Mouse (Mus musculus) liver, postnatal 0 days (tissue): ENCODE measurements around the gene Plpp3. TPM values are rescaled to one million over a fixed set of nuclear protein-coding genes. Genes with fewer than 3 reads are reported as not detected.

Source experiments
- ATAC-seq: fragments of 200-750 bp; cut with Nextera tagmentation; 2 replicates; pipeline ENCODE4 v1.8.0; 2017; ENCODE audit warnings: mild to moderate bottlenecking, moderate library complexity
- DNase-seq: peaks from one replicate; pipeline ENCODE4 v3.0.0-alpha.2; 2016
- H3K27ac ChIP-seq: fragments of 300-500 bp; sonication (generic); 2 replicates; pipeline ENCODE4 v1.5.1; 2014; ENCODE audit warnings: antibody characterized with exemption, moderate library complexity, mild to moderate bottlenecking, low read depth
- H3K27me3 ChIP-seq: fragments of 300-500 bp; sonication (generic); 2 replicates; pipeline ENCODE4 v1.6.1; 2014; ENCODE audit warnings: low read length, control low read depth, mixed read lengths; ENCODE audit not compliant: insufficient read depth
- H3K36me3 ChIP-seq: fragments of 300-500 bp; sonication (generic); replicated peaks from 2 replicates; pipeline ENCODE4 v1.6.1; 2014; ENCODE audit warnings: mild to moderate bottlenecking, control low read depth, low read length, moderate library complexity, mixed read lengths; ENCODE audit not compliant: insufficient read depth
- H3K4me1 ChIP-seq: fragments of 300-500 bp; sonication (generic); 2 replicates; pipeline ENCODE4 v1.6.1; 2014; ENCODE audit warnings: antibody characterized with exemption, mild to moderate bottlenecking, control low read depth; ENCODE audit not compliant: insufficient read depth
- H3K4me2 ChIP-seq: fragments of 300-500 bp; sonication (generic); 2 replicates; pipeline ENCODE4 v1.6.1; 2014; ENCODE audit warnings: low read depth, mild to moderate bottlenecking, low read length, moderate library complexity, mixed read lengths
- H3K4me3 ChIP-seq: fragments of 300-500 bp; sonication (generic); 2 replicates; pipeline ENCODE4 v1.5.1; 2014; ENCODE audit warnings: low read depth, low read length
- H3K9ac ChIP-seq: fragments of 300-500 bp; sonication (generic); replicated peaks from 2 replicates; pipeline ENCODE4 v1.6.1; 2014; ENCODE audit warnings: mild to moderate bottlenecking, moderate library complexity
- H3K9me3 ChIP-seq: fragments of 300-500 bp; sonication (generic); 2 replicates; pipeline ENCODE4 v1.6.1; 2016; ENCODE audit warnings: mild to moderate bottlenecking, control low read depth, low read length, mixed read lengths
- CTCF ChIP-seq: sonication (generic); IDR thresholded peaks from 2 replicates; pipeline ENCODE4 v1.5.1; 2016; ENCODE audit warnings: antibody characterized with exemption, low read depth
- EP300 ChIP-seq: IDR thresholded peaks from 2 replicates; pipeline ENCODE4 v1.6.1; 2016; ENCODE audit warnings: antibody characterized with exemption, low read depth, mild to moderate bottlenecking
- WGBS: fragments of 180-500 bp; shearing (Covaris S2); extraction: QIAGEN DNeasy Blood & Tissue Kit; methylation state at CpG from one replicate; pipeline ENCODE4 v1.1.7; 2014; ENCODE audit not compliant: insufficient replicate concordance; 5-methylcytosine and 5-hydroxymethylcytosine counted together
- polyA plus RNA-seq: library from polyadenylated mRNA; unstranded; fragments of >200 nt; fragmentation: Nextera tagmentation; extraction: Ambion mirVana; gene quantifications from 2 replicates; pipeline ENCODE4 v1.2.1, GENCODE M21; 2015

Gene Plpp3
- polyA plus RNA-seq, 1 experiment from 2014 or later = 62.4 TPM

- Histone ChIP-seq H3K4me1 (0 out of 2 replicates have a peak, but pooled peaks cover 3% of the 10 kb centered on the region), H3K4me3 (no peak overlapping the region), H3K27ac (no peak overlapping the region), H3K9ac (no peak overlapping the region), H3K4me2 (no peak overlapping the region), H3K27me3 (no peaks in the 10 kb centered on the region), H3K9me3 (no peaks in the 10 kb centered on the region), H3K36me3 (no peaks in the 10 kb centered on the region)
- ATAC-seq (no peak), DNase-seq (no peak)
- WGBS = 68% methylated on average over 4 of the region's 4 CpGs
- TF ChIP-seq EP300 (no peak), CTCF (no peak)
Measured at GRCm38 (mm10) chr4:105254365-105254764, 97.2 kb downstream of the Plpp3 start.

DNA sequence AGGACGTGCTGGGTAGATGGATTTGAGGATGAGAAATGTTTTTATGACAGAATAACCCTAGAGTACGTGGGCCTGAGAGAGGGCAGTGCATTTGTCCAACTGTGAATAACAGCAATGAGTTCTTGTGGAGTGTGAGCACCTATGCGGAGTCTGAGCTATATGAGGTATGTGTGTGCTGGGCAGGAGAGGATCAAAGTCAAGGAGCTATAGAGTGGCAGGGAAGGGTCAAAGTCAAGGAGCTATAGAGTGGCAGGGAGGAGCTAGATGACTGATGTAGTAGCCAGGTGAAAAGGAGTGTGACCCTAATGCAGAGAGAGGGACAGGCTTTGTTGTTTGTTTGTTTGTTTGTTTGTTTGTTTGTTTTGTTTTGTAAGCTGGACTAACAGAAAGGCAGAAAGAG lies 98.0 kb downstream of the Plpp3 start:
- no peak overlapping the region for H3K27ac ChIP-seq
- 74% methylated on average over 3 of the region's 3 CpGs for WGBS
- ATAC-seq = no peak

DNA sequence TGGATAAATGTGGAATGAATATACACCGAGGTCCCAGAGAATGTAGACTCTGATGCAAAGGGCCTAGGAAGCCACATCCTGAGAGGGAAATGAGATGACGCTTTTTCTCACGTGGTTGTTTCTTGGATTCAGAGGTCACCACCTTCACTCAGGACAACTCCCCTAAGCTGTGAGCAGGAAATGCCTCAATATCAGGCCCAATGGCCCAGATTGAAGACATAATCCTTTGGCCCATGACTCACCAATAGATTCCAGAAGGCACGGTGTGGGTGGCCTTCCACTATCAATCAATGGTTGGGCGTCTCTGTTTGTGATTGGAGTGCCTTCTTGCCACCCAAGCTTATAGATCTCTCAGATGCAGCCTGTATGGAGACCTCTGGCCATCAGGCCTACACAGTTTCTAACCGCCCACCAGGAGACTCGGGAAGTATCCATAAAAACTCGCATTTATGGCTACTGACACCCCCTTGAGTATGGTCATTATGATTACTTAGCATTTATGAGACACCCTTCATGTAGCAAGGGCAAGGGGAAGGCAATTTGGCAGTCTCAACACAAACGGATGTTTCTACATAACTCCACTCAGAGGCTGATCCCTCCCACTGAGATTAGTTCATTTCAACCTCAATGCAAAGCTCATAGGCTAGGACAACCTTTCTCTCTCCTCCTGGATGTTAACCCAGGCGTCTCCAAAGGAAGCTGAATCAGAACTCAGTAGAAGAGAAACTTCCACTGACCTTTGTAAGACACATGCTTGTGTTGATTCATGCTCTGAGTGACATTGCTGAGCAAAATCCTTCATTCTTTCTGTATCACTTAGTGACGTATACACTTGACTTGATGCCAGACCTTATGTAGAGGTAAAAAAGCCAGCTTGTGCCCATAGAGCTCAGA lies 100.8 kb downstream of the Plpp3 start:
- peak; percentile 31; the same call in 1 of the 2 replicates for TF ChIP-seq EP300
- TF ChIP-seq CTCF = no peak
- no peak for DNase-seq
- no peak overlapping the region for H3K4me3 ChIP-seq
- 59% methylated on average over 11 of the region's 11 CpGs for WGBS
- no peaks in the 10 kb centered on the region for H3K36me3 ChIP-seq
- no peak overlapping the region for H3K4me2 ChIP-seq
- no peak overlapping the region for H3K27ac ChIP-seq
- H3K27me3 ChIP-seq = no peaks in the 10 kb centered on the region
- H3K9ac ChIP-seq = no peak overlapping the region
- peak; percentile 62 for ATAC-seq
- no peaks in the 10 kb centered on the region for H3K9me3 ChIP-seq
- peaks cover 11% of the 10 kb centered on the region for H3K4me1 ChIP-seq

More for the DNA sequence above, 98.0 kb downstream of the Plpp3 start:
- TF ChIP-seq EP300 (no peak), CTCF (no peak)
- Histone ChIP-seq H3K4me1 (peaks cover 9% of the 10 kb centered on the region), H3K4me3 (no peak overlapping the region), H3K36me3 (no peaks in the 10 kb centered on the region), H3K9ac (no peak overlapping the region), H3K27me3 (no peaks in the 10 kb centered on the region), H3K4me2 (no peak overlapping the region), H3K9me3 (no peaks in the 10 kb centered on the region)
- no peak for DNase-seq

DNA sequence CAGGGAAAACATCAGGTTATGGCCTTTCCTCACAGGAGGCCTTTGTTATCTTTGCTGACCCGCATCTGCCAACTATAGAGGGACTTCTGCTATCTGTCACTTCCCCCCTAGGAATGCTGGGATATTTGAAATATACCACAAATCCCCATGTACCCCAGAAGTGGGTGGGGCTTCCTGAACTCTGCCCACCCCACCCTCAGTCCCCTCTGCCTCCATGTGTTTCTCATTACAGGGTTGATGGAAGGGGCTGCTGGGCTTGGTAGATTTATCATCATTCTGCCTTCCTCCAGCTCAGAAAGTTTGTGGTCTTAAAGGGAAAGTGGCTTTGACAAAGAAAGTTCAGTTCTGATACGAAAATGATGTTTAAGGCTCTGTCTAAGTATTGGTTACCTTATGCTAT lies 103.2 kb downstream of the Plpp3 start:
- no peaks in the 10 kb centered on the region for H3K27me3 ChIP-seq
- 0 out of 2 replicates have a peak overlapping the region, but pooled peaks have one; percentile 6 for H3K27ac ChIP-seq
- TF ChIP-seq CTCF (no peak), EP300 (no peak)
- DNase-seq (no peak), ATAC-seq (no peak)
- peaks cover 8% of the 10 kb centered on the region for H3K4me1 ChIP-seq
- no peaks in the 10 kb centered on the region for H3K36me3 ChIP-seq
- H3K4me2 ChIP-seq = no peak overlapping the region
- no peak overlapping the region for H3K9ac ChIP-seq
- no peaks in the 10 kb centered on the region for H3K9me3 ChIP-seq
- H3K4me3 ChIP-seq = no peak overlapping the region
- WGBS = 63% methylated on average over 2 of the region's 2 CpGs

DNA sequence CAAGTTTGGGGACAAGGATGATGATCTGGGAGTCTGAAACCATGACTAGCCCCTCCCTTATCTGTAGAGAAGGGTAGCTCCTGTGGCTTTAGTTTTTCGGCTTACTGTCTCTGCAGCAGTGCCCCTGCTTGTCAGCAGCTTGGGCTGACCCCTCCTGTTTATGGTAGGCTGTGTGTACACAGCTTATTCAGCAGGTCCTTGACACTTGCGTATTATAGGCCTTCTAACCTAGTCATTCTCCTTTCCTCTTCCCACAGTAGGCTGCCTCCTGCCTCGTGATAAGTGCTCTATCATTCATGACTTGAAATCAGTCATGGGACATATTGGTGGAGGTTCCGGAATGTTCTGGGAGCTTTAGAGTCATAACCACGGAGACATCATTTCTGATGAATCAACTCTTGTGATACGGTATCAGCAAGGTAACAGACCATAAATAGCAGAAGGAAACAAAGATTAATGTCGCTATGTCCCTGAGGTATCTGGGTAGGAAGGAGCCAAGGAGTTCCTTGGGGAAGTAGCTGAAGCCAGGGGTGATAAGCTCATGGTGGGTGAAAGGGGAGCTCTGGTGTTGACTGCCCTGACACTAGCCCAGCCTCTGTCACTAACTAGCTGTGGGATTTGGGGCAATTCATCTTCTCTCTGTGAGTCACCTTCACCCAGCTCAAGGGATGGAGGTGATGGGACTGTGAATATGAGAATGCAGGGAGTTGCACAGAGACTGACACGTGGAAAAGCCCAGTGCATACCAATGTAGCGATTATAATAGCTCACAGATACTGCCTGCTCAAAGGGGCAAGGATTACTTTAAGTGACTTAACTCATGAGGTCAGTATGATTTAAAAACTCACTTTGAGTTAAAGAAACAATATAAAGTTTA lies 104.0 kb downstream of the Plpp3 start:
- DNase-seq (no peak), ATAC-seq (peak; percentile 29; the same call in 1 of the 2 replicates)
- Histone ChIP-seq H3K4me2 (no peak overlapping the region), H3K9ac (no peak overlapping the region), H3K4me1 (peaks cover 8% of the 10 kb centered on the region), H3K4me3 (no peak overlapping the region), H3K36me3 (no peaks in the 10 kb centered on the region), H3K27me3 (no peaks in the 10 kb centered on the region), H3K9me3 (no peaks in the 10 kb centered on the region), H3K27ac (no peak overlapping the region)
- 60% methylated on average over 9 of the region's 9 CpGs for WGBS
- no peak for TF ChIP-seq CTCF
- peak; percentile 74 for TF ChIP-seq EP300

GRCm38 (mm10) chr4:105262358-105262757 lies 105.2 kb downstream of the Plpp3 start:
- H3K27ac ChIP-seq = no peak overlapping the region
- 79% methylated on average over 12 of the region's 12 CpGs for WGBS

More at GRCm38 (mm10) chr4:105262358-105262757, 105.2 kb downstream of the Plpp3 start:
- no peak overlapping the region for H3K4me3 ChIP-seq
- no peaks in the 10 kb centered on the region for H3K27me3 ChIP-seq
- no peaks in the 10 kb centered on the region for H3K36me3 ChIP-seq
- no peaks in the 10 kb centered on the region for H3K9me3 ChIP-seq
- TF ChIP-seq CTCF = no peak
- TF ChIP-seq EP300 = peak; percentile 73
- ATAC-seq (no peak), DNase-seq (no peak)
- no peak overlapping the region for H3K4me2 ChIP-seq
- no peak overlapping the region for H3K9ac ChIP-seq
- H3K4me1 ChIP-seq = peaks cover 8% of the 10 kb centered on the region
